In genomic region chr6:120592031-120592681, GRCm38 (mm10) we compare ENCODE assay signal across 7 mouse cellular contexts.
DNase-seq lines count a peak whose midpoint lies in the region; ATAC-seq and TF ChIP-seq lines count a peak whose summit lies in the region.

No protein-coding gene starts in this region.

- no peak for TF ChIP-seq POLR2A in kidney, adult 2 months (IDR thresholded peaks at IDR 0.05; ENCODE audit: low read depth, low read length)

- H3K27ac ChIP-seq in kidney, adult 2 months (ENCODE audit: insufficient read depth, low read depth, low read length): peak overlapping the region; percentile 2; the same call in 1 of the 2 replicates

- no peak overlapping the region for H3K4me3 ChIP-seq in kidney, adult 2 months (ENCODE audit: insufficient read depth, low read depth, low read length)

- peak; percentile 38 to 42 for DNase-seq in right cerebral cortex, postnatal 10 days (ENCODE audit: low spot score in 2 of 2)
- no peak for DNase-seq in right cerebral cortex, postnatal 4 days
- DNase-seq in embryo, embryonic 10 days (ENCODE audit: low spot score): peak; percentile 54
- peak; percentile 38 for DNase-seq in gastrocnemius, postnatal 10 days
- DNase-seq in kidney, adult 2 months: peak; percentile 84
- DNase-seq in urinary bladder, postnatal 10 days (ENCODE audit: low spot score): no peak

- H3K27me3 ChIP-seq in kidney, adult 2 months (replicated peaks; ENCODE audit: control insufficient read depth, insufficient read depth, low read length): no peaks in the 10 kb centered on the region

- WGBS in kidney, adult 2 months: 5% methylated on average over 17 of the region's 17 CpGs

- H3K36me3 ChIP-seq in kidney, adult 2 months (ENCODE audit: control insufficient read depth, insufficient read depth, low read length): no peaks in the 10 kb centered on the region

- peaks cover 13% of the 10 kb centered on the region for H3K4me1 ChIP-seq in kidney, adult 2 months (ENCODE audit: control insufficient read depth, insufficient read depth, low read length)

- no peak for TF ChIP-seq CTCF in kidney, adult 2 months (conservative IDR thresholded peaks at IDR 0.05; ENCODE audit: insufficient read depth, insufficient read length, low read depth, low read length)

- peak; percentile 59 for ATAC-seq in megakaryocyte progenitor cell, adult 5-6 weeks (replicated peaks; ENCODE audit: poor library complexity)

Comparison
In these comparisons a context has a peak if more than half of its experiments do, and no peak if none do; other contexts are left out.
1. DNase-seq: peak in right cerebral cortex, postnatal 10 days (2 of 2), embryo, embryonic 10 days (single experiment), gastrocnemius, postnatal 10 days (single experiment) and kidney, adult 2 months (single experiment); none in right cerebral cortex, postnatal 4 days (single experiment) and urinary bladder, postnatal 10 days (single experiment).